Mouse (Mus musculus): ENCODE data around the gene Arpc1b. TPM values are rescaled to one million over a fixed set of nuclear protein-coding genes. Genes with fewer than 3 reads are reported as not detected.

Gene Arpc1b
- polyA plus RNA-seq, 1 experiment from 2014 or later, result 181 TPM

DNA sequence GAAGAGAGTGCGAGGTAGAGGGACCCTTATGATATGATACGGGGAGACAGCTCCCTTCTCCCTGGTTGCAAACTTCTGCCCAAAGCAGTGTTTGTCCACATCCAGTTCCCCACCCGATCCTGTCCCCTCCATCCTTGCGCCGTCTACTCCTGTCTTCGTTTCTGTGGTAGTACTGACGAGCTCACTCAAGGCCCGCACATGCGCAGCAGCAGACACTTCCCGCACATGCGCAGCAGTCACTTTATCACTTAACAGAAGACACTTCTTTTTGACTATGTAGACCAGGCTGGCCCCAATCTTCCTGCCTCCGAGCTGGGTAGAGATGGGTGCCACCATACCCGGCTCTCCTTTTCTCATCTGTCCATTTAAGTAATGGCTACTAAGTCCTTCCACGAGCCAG lies 47.3 kb downstream of the Arpc1b start:
- Histone ChIP-seq H3K4me3 (ENCODE audit: low read depth, low read length) (no peak overlapping the region), H3K27me3 (ENCODE audit: insufficient read depth, low read length) (no peaks in the 10 kb centered on the region), H3K27ac (ENCODE audit: low read depth) (no peak overlapping the region), H3K9me3 (ENCODE audit: low read length) (no peaks in the 10 kb centered on the region), H3K9ac (replicated peaks) (no peak overlapping the region), H3K4me2 (ENCODE audit: low read depth, low read length) (no peak overlapping the region), H3K36me3 (replicated peaks; ENCODE audit: insufficient read depth, low read length) (peaks cover 57% of the 10 kb centered on the region), H3K4me1 (ENCODE audit: insufficient read depth) (peaks cover 8% of the 10 kb centered on the region)
- TF ChIP-seq CTCF (IDR thresholded peaks at IDR 0.05; ENCODE audit: low read depth) (no peak), EP300 (IDR thresholded peaks at IDR 0.05; ENCODE audit: low read depth) (no peak)
- DNase-seq, result no peak
- 87% methylated on average over 14 of the region's 14 CpGs for WGBS (ENCODE audit: insufficient replicate concordance)
- ATAC-seq, result no peak

GRCm38 (mm10) chr5:145164710-145165109 lies 50.7 kb downstream of the Arpc1b start:
- whole genome bisulfite sequencing (ENCODE audit: insufficient replicate concordance), result 59% methylated on average over 3 of the region's 3 CpGs
- TF ChIP-seq CTCF (IDR thresholded peaks at IDR 0.05; ENCODE audit: low read depth), result no peak
- TF ChIP-seq EP300 (IDR thresholded peaks at IDR 0.05; ENCODE audit: low read depth), result no peak
- ATAC-seq, result no peak
- H3K27me3 ChIP-seq (ENCODE audit: insufficient read depth, low read length), result no peaks in the 10 kb centered on the region
- peaks cover 36% of the 10 kb centered on the region for H3K36me3 ChIP-seq (replicated peaks; ENCODE audit: insufficient read depth, low read length)
- H3K9ac ChIP-seq (replicated peaks), result 0 out of 2 replicates have a peak overlapping the region, but pooled peaks have one; percentile 11
- H3K4me1 ChIP-seq (ENCODE audit: insufficient read depth), result peaks cover 19% of the 10 kb centered on the region
- H3K9me3 ChIP-seq (ENCODE audit: low read length), result no peaks in the 10 kb centered on the region
- H3K4me2 ChIP-seq (ENCODE audit: low read depth, low read length), result no peak overlapping the region
- DNase-seq, result no peak
- H3K27ac ChIP-seq (ENCODE audit: low read depth), result peak overlapping the region; percentile 22; the same call in 1 of the 2 replicates
- H3K4me3 ChIP-seq (ENCODE audit: low read depth, low read length), result no peak overlapping the region

DNA sequence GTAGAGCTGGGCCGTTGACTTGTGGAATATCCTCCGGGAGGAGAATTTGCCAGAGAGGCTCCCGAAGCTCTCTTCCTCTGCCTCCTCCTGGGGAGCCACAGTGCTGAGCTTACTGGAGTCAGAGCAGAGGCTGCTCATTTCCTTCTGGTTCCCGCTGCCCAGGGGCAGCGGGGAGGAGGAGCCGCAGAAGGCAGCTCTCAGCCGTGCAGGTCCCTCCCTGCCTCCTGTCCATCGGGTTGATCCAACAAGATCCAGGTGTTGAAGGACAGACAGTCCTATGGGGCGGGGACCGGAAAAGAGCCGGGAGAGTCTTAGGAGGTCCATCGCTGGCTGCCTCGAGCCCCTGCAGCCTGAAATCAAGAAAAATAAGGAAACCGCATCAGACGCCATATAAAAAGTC lies 51.2 kb downstream of the Arpc1b start:
- Histone ChIP-seq H3K4me2 (ENCODE audit: low read depth, low read length) (no peak overlapping the region), H3K36me3 (replicated peaks; ENCODE audit: insufficient read depth, low read length) (peaks cover 34% of the 10 kb centered on the region)
- peak; percentile 10 for DNase-seq

GRCm38 (mm10) chr5:145166536-145167305 lies 52.7 kb downstream of the Arpc1b start, which contains the start of the genes Ptcd1 and Cpsf4:
Ptcd1 (minus strand) TSS chr5:145167108.
Cpsf4 (plus strand) TSS chr5:145167213.
- Histone ChIP-seq H3K9ac (replicated peaks) (peak within 1 kb of the TSS; percentile 92), H3K4me3 (ENCODE audit: low read depth, low read length) (peak within 1 kb of the TSS; percentile 73), H3K9me3 (ENCODE audit: low read length) (no peaks in the 10 kb centered on the region), H3K4me1 (ENCODE audit: insufficient read depth) (peaks cover 19% of the 10 kb centered on the region), H3K27ac (ENCODE audit: low read depth) (peak within 1 kb of the TSS; percentile 91), H3K27me3 (ENCODE audit: insufficient read depth, low read length) (no peaks in the 10 kb centered on the region), H3K4me2 (ENCODE audit: low read depth, low read length) (peak within 1 kb of the TSS; percentile 85), H3K36me3 (replicated peaks; ENCODE audit: insufficient read depth, low read length) (peaks cover 34% of the 10 kb centered on the region)
- DNase-seq (peak; percentile 98), ATAC-seq (peak; percentile 94)
- WGBS (ENCODE audit: insufficient replicate concordance), result under 1% methylated on average over 43 of the region's 51 CpGs
- peak; percentile 49; the same call in 1 of the 2 replicates for TF ChIP-seq EP300 (IDR thresholded peaks at IDR 0.05; ENCODE audit: low read depth)
- TF ChIP-seq CTCF (IDR thresholded peaks at IDR 0.05; ENCODE audit: low read depth), result no peak

More for the DNA sequence above, 51.2 kb downstream of the Arpc1b start:
- H3K4me3 ChIP-seq (ENCODE audit: low read depth, low read length), result no peak overlapping the region
- no peaks in the 10 kb centered on the region for H3K9me3 ChIP-seq (ENCODE audit: low read length)
- peaks cover 19% of the 10 kb centered on the region for H3K4me1 ChIP-seq (ENCODE audit: insufficient read depth)
- no peak for ATAC-seq
- 0 out of 2 replicates have a peak overlapping the region, but pooled peaks have one; percentile 22 for H3K27ac ChIP-seq (ENCODE audit: low read depth)
- no peak overlapping the region for H3K9ac ChIP-seq (replicated peaks)
- 85% methylated on average over 15 of the region's 15 CpGs for WGBS (ENCODE audit: insufficient replicate concordance)
- no peaks in the 10 kb centered on the region for H3K27me3 ChIP-seq (ENCODE audit: insufficient read depth, low read length)
- TF ChIP-seq CTCF (IDR thresholded peaks at IDR 0.05; ENCODE audit: low read depth) (no peak), EP300 (IDR thresholded peaks at IDR 0.05; ENCODE audit: low read depth) (no peak)

- 0% methylated on average over 26 of the region's 28 CpGs for WGBS (ENCODE audit: insufficient replicate concordance)
- TF ChIP-seq CTCF (IDR thresholded peaks at IDR 0.05; ENCODE audit: low read depth) (no peak), EP300 (IDR thresholded peaks at IDR 0.05; ENCODE audit: low read depth) (no peak)
- peaks cover 19% of the 10 kb centered on the region for H3K4me1 ChIP-seq (ENCODE audit: insufficient read depth)
- H3K27ac ChIP-seq (ENCODE audit: low read depth), result peak overlapping the region; percentile 91
- no peak for DNase-seq
- ATAC-seq, result peak; percentile 22
- H3K36me3 ChIP-seq (replicated peaks; ENCODE audit: insufficient read depth, low read length), result peaks cover 33% of the 10 kb centered on the region
- H3K27me3 ChIP-seq (ENCODE audit: insufficient read depth, low read length), result no peaks in the 10 kb centered on the region
- peak overlapping the region; percentile 73 for H3K4me3 ChIP-seq (ENCODE audit: low read depth, low read length)
- peak overlapping the region; percentile 85 for H3K4me2 ChIP-seq (ENCODE audit: low read depth, low read length)
- no peaks in the 10 kb centered on the region for H3K9me3 ChIP-seq (ENCODE audit: low read length)
- H3K9ac ChIP-seq (replicated peaks), result peak overlapping the region; percentile 92
These were observed 53.3 kb downstream of the Arpc1b start for GRCm38 (mm10) chr5:145167306-145167661.

DNA sequence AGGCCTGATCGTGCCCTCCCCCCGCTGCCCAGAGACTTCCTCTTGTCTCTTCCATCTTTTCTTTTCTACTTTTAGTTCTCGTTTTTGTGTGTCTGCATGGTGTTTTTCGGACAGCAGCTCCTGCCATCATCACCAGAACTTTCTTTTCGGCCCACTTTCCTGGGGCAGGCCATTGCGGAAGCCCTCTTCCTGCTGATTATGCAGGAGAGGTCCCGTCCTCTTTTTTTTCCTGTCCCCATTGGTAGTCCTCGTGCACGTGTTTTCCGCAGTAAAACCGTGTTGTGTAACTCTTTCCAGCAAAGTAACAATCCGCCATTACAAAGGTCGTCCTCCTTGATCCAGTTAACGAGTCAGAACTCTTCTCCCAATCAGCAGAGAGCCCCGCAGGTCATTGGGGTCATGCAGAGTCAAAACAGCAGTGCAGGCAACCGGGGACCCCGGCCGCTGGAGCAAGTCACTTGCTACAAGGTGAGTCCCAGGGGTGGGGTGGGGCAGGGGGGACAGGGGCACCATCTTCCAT lies 64.5 kb downstream of the Arpc1b start:
- DNase-seq (peak; percentile 32), ATAC-seq (peak; percentile 77)
- no peaks in the 10 kb centered on the region for H3K4me1 ChIP-seq (ENCODE audit: insufficient read depth)
- H3K27me3 ChIP-seq (ENCODE audit: insufficient read depth, low read length), result no peaks in the 10 kb centered on the region
- peak overlapping the region; percentile 35 for H3K4me2 ChIP-seq (ENCODE audit: low read depth, low read length)
- H3K9me3 ChIP-seq (ENCODE audit: low read length), result no peaks in the 10 kb centered on the region
- peaks cover 93% of the 10 kb centered on the region for H3K36me3 ChIP-seq (replicated peaks; ENCODE audit: insufficient read depth, low read length)
- H3K9ac ChIP-seq (replicated peaks), result no peak overlapping the region
- peak overlapping the region; percentile 63 for H3K27ac ChIP-seq (ENCODE audit: low read depth)
- H3K4me3 ChIP-seq (ENCODE audit: low read depth, low read length), result peak overlapping the region; percentile 13; the same call in 1 of the 2 replicates
- TF ChIP-seq CTCF (IDR thresholded peaks at IDR 0.05; ENCODE audit: low read depth) (no peak), EP300 (IDR thresholded peaks at IDR 0.05; ENCODE audit: low read depth) (no peak)
- 61% methylated on average over 18 of the region's 18 CpGs for WGBS (ENCODE audit: insufficient replicate concordance)

Other genes starting within 250 kb of the Arpc1b start
- gene Smurf1, start 148.4 kb upstream of the Arpc1b start, polyA plus RNA-seq (2015; fragmentation: Nextera tagmentation; extraction: Ambion mirVana), result 2.1 and 2.2 TPM in 2 replicates
- not detected in 2 replicates for gene Gm4871, start 81.5 kb upstream of the Arpc1b start, polyA plus RNA-seq (2015; fragmentation: Nextera tagmentation; extraction: Ambion mirVana)
- not detected in 2 replicates for gene 1700018F24Rik, start 71.2 kb upstream of the Arpc1b start, polyA plus RNA-seq (2015; fragmentation: Nextera tagmentation; extraction: Ambion mirVana)
- 49.1 and 51.1 TPM in 2 replicates for gene Arpc1a, start 30.4 kb upstream of the Arpc1b start, polyA plus RNA-seq (2015; fragmentation: Nextera tagmentation; extraction: Ambion mirVana)
- gene Kpna7, start 30.2 kb upstream of the Arpc1b start, polyA plus RNA-seq (2015; fragmentation: Nextera tagmentation; extraction: Ambion mirVana), result not detected in 2 replicates
- gene Pdap1, start 26.0 kb downstream of the Arpc1b start, polyA plus RNA-seq (2015; fragmentation: Nextera tagmentation; extraction: Ambion mirVana), result 32.5 and 34.0 TPM in 2 replicates
- gene Bud31, start 26.1 kb downstream of the Arpc1b start, polyA plus RNA-seq (2015; fragmentation: Nextera tagmentation; extraction: Ambion mirVana), result 94.8 and 97.2 TPM in 2 replicates
- gene Ptcd1, start 52.9 kb downstream of the Arpc1b start, polyA plus RNA-seq (2015; fragmentation: Nextera tagmentation; extraction: Ambion mirVana), result 4.4 and 5.5 TPM in 2 replicates
- 18.1 and 19.3 TPM in 2 replicates for gene Cpsf4, start 53.0 kb downstream of the Arpc1b start, polyA plus RNA-seq (2015; fragmentation: Nextera tagmentation; extraction: Ambion mirVana)
- 411 and 425 TPM in 2 replicates for gene Atp5j2, start 77.8 kb downstream of the Arpc1b start, polyA plus RNA-seq (2015; fragmentation: Nextera tagmentation; extraction: Ambion mirVana)
- 5.0 and 5.5 TPM in 2 replicates for gene Zkscan14, start 87.7 kb downstream of the Arpc1b start, polyA plus RNA-seq (2015; fragmentation: Nextera tagmentation; extraction: Ambion mirVana)
- gene Zkscan5, start 90.3 kb downstream of the Arpc1b start, polyA plus RNA-seq (2015; fragmentation: Nextera tagmentation; extraction: Ambion mirVana), result 2.8 and 3.8 TPM in 2 replicates
- 25.4 and 27.4 TPM in 2 replicates for gene Zfp655, start 117.5 kb downstream of the Arpc1b start, polyA plus RNA-seq (2015; fragmentation: Nextera tagmentation; extraction: Ambion mirVana)
- 0.22 and 0.25 TPM in 2 replicates for gene Zscan25, start 166.3 kb downstream of the Arpc1b start, polyA plus RNA-seq (2015; fragmentation: Nextera tagmentation; extraction: Ambion mirVana)
- 1.0 and 1.2 TPM in 2 replicates for gene Cyp3a57, start 231.1 kb downstream of the Arpc1b start, polyA plus RNA-seq (2015; fragmentation: Nextera tagmentation; extraction: Ambion mirVana)